Mouse (Mus musculus) central nervous system, embryonic 14 days (tissue): ENCODE data around the gene Man2c1. TPM values are rescaled to one million over a fixed set of nuclear protein-coding genes. Genes with fewer than 3 reads are reported as not detected.

ENCODE experiments used
- polyA plus RNA-seq: library from polyadenylated mRNA; depleted of rRNA; stranded (reverse); fragments of >200 nt; gene quantifications from 2 replicates; pipeline ENCODE4 v1.2.3, GENCODE M21; 2012; rRNA removed

The Man2c1 gene
- polyA plus RNA-seq = 173 and 203 TPM in 2 replicates

DNA sequence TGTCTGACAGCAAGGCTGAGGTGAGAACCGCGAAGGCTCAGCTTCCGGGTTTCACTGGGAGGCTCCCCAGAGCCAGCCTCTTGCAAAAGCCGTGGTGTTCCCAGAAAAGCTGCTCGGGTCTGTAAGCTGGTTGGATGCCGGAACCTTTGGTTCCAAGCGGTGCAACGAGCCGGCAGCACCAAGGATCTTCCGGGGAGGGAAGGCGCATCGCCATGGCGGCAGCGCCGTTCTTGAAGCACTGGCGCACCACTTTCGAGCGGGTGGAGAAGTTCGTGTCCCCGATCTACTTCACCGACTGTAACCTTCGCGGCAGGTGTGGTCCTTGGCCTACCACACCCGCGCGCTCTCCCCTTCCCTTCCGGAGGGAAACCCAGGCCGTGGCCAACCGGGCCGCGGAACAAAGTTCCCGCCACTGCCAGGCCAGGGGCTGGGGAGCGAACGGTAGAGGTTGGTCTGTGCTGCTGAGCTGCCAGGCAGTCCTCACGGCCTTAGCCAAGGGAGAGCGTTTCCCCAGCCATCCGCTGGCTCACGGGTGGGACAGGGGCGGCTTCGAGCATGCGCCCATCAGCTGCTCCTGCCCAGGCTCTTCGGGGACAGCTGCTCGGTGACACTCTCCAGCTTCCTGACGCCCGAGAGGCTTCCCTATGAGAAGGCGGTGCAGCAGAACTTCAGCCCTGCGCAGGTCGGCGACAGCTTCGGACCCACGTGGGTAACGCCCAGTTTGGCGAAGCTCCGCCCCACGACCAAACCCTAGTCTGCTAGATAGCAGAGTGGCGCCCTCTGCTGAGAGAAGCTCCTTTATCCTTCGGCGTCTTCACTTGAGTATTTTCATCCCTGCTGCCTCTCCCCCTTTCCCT lies at the start of gene Man2c1:
Gene Man2c1, plus strand, starts transcription at position 114 of the 857 bp plus-strand sequence.

GRCm38 (mm10) chr9:57148144-57148878 lies 17.8 kb downstream of the Man2c1 start, which contains the start of gene Neil1:
Gene Neil1, minus strand, starts transcription at chr9:57148305.

DNA sequence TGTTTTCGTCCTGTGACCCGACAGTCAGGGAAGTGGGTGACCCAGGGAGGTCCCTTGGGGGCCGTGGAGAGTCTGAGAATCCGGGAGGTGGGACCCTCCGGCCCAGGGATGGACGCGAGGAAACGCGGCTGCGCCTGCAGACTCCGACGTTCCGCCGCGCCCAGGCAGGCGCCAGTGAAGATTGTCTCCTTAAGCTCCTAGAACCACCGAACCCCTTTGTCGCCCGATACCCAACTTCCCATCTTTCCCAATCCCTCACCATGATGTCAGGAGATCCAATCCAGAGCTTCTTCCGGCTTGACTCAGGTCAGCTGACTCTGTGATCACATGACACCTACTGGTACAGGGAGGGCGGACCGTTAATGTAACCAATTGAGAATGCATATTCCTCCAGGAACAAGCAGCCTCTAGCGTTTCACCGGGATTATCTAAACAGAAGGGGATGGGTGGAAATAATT lies 27.6 kb downstream of the Man2c1 start, which contains the start of gene Commd4:
Gene Commd4, minus strand, starts transcription at position 319 of the 458 bp plus-strand sequence.

Other genes starting within 250 kb of the Man2c1 start
- gene Snx33, start 202.3 kb upstream of the Man2c1 start, polyA plus RNA-seq = 3.4 and 4.2 TPM in 2 replicates
- gene Imp3, start 193.2 kb upstream of the Man2c1 start, polyA plus RNA-seq = 140 and 156 TPM in 2 replicates
- gene Snupn, start 179.8 kb upstream of the Man2c1 start, polyA plus RNA-seq = 15.6 and 18.2 TPM in 2 replicates
- gene Ptpn9, start 135.8 kb upstream of the Man2c1 start, polyA plus RNA-seq = 39.2 and 39.8 TPM in 2 replicates
- 64.2 and 70.6 TPM in 2 replicates for gene Sin3a, start 58.6 kb upstream of the Man2c1 start, polyA plus RNA-seq
- 13.5 and 13.6 TPM in 2 replicates for gene Neil1, start 17.6 kb downstream of the Man2c1 start, polyA plus RNA-seq
- gene Commd4, start 27.6 kb downstream of the Man2c1 start, polyA plus RNA-seq = 235 and 255 TPM in 2 replicates
- not detected in 2 replicates for gene Trcg1, start 105.9 kb downstream of the Man2c1 start, polyA plus RNA-seq
- 3.3 and 4.1 TPM in 2 replicates for gene 1700017B05Rik, start 131.9 kb downstream of the Man2c1 start, polyA plus RNA-seq